12 mouse cellular contexts compared by ENCODE assay signal in the genomic region with DNA sequence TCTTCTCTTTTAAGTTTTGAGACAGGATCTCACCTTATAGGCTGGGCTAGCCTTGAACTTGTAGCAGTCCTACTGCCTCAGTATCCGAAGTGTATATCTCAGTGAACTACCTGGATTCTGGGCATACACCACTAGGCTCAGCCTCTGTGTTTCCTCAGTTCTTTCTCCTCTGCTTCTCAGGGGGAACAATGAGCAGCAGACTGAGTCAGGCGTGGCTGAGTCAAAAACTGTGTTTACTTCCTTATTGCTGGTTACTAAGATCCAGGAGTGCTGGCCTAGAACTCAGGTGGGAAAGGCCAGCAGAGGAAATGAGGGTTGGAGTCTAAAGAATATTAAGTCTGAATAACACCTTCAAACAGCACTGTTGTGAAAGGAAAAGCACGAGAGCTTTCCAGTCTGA.
"Had no signal": no experiment of that assay in that cellular context is flagged by ENCODE, and none has a peak within 500 bp of the region (broad histone marks: within the 10 kb centered on the region; RNA-seq: fewer than 3 reads in every experiment).

No protein-coding gene starts in this region.

- H3K36me3 ChIP-seq: limb, embryonic 12.5 days; liver, embryonic 13.5 days; midbrain, embryonic 10.5 days; neural tube, embryonic 12.5 days had no signal

- H3K4me3 ChIP-seq: left cerebral cortex, adult 2 months; limb, embryonic 12.5 days; liver, embryonic 13.5 days; midbrain, embryonic 10.5 days; neural tube, embryonic 12.5 days had no signal

- H3K27ac ChIP-seq: left cerebral cortex, adult 2 months; limb, embryonic 12.5 days; liver, embryonic 13.5 days; midbrain, embryonic 10.5 days; neural tube, embryonic 12.5 days had no signal

- DNase-seq: kidney, adult 18-20 months; kidney, postnatal 10 days; liver; liver, embryonic 13.5 days; liver, postnatal 0 days; lung, postnatal 36 days; midbrain, embryonic 14.5 days; right cerebral cortex, postnatal 4 days had no signal
